Mouse (Mus musculus) left cerebral cortex, adult 11 months (tissue): Measurements from ENCODE around the gene F11r.
A peak's percentile ranks its signal among the peaks of the same experiment; 100 is the strongest.

Source experiments
- DNase-seq: peaks from one replicate; pipeline ENCODE4 v3.0.0; 2022; ENCODE audit warnings: low spot score

Gene F11r

DNA sequence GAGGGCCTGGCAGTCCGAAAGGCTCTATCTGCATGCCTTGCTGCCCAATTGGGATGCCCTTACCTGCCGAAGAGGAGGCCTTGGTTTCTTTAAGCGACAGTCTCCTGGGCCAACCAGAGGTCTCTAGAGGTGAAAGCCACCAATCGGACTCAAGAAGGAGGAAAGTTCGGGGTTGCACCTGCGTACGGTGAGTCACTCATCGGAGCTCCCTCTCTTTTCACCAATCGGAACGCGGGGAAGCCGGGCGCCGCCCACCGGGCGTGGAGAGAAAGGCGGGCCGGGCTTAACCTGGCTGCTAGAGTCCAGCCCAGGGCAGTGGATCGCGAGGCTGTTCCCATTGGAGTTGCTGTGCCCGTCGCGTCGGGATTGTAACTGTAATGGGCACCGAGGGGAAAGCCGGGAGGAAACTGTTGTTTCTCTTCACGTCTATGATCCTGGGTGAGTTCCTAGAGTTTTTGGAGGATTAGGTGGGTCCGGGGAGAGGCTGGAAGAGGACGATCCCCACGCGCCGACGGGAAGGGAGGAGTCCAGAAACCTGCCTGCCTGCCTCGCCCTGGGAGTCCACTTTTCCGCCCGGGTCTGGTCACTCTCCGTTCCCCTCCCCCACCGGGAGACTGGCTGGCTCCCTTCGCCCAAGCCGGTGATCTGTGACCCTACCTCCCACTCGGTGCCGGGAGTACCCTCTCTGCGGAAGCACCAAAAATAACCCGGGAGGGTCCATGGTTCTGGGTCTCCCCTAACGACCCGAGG is at the start of gene F11r:
TSS of gene F11r (plus strand) at position 272 of the 750 bp plus-strand sequence.
- no peak for DNase-seq

DNA sequence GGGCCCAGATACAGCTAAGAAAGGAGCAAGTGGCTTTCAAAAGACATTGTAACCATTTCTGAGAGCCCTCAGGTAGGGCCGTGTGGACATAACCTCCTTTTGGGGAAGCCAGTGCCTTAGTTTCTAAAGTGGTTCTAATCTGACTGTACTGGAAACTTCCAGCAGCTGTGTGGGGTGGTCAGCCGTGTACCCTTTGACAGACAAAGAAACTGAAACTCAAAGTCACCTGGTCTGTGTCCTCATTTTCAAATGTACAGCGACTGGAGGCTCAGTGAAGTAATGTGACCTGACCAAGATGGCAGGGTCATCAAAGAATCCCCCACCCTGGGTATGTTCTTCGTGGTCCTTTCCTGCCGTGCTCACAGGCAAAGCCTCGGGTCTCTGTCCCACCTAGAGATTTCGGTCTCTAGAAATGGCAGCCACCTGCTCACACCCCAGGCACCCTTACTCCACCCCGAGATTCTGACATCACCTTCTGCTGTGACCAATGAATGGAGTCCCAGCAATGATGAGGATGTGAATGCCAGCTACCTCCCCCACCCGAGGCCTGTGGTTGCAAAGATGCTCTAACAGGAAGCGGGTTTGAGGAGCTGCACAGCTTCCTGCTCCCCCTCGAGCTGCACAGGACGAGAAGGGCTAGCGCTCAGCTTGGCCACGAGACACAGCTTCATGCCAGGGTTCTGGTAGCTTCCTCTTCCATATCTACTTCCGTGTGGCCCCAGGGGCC is 48.8 kb upstream of the F11r start, which contains the start of gene Arhgap30:
TSS of gene Arhgap30 (plus strand) at position 579 of the 727 bp plus-strand sequence.
- DNase-seq, result no peak

DNA sequence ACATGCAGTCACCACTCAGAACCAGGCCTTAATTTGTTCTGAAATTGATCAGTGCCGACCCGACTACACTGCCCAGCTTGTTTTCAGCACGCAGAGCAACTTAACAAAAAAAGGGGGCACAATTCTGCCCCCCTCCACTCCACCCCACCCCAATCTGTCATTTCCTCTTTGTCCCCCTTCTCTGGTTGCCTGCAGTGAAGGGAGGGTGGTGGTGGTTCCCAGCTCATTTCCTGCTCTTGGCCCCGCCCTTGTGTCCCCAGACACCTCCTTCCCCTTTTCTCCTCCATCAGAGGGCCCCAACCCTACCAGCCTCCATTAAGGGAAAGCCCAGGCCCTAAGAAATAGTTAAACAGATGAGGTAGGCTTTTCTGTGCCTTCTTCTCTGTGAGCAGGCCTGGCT is 47.2 kb upstream of the F11r start:
- no peak for DNase-seq

DNA sequence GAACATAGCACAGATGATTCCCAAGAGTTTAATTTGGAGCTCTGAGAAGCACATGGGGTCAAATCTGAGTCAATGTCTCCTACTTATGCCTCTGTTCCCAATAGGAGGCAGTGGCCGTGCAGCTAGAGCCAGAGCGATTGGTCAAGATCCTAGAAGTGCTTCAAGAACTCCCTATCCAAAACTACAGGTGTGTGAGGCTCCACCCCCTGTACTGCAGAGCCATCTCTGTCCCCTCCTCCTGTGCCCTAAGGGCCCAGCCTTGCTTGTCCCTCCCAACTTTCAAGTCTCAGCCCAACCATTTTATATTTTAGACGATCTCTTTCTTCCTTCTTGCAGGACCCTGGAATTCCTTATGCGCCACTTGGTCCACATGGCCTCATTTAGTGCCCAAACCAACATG is 35.5 kb upstream of the F11r start:
- no peak for DNase-seq

DNA sequence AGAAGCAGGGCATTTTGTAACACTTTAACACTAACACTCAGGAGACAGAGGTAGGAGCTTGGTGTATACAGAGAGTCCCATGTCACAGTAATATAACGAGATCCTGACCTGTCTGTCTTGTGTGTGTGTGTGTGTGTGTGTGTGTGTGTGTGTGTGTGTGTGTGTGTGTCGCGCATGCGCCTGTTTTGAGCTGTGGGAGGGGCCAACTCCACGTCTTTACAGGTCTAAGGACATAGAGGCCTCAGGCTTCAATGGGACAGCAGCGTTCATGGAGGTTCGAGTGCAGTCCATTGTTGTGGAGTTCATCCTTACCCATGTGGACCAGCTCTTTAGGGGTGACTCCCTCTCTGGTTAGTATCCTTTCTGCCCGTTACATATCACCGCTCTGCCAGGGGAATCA is 34.3 kb upstream of the F11r start:
- DNase-seq, result no peak

DNA sequence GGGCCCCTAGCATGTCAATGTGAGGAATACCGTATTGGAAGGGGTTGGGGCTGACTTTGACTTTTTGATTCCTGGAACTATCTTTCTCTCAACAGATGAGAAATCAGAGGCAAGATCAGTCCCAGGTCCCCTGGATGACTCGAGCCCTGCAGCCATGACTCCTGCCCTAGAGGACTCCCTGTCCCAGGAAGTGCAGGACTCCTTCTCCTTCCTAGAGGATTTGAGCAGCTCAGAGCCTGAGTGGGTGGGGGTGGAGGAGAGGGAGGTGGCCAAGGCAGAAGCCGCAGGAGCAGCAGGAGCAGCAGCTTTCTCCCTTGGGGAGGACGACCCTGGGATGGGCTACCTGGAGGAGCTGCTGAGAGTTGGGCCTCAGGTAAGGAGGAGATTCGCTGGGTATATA is 30.1 kb upstream of the F11r start:
- no peak for DNase-seq

DNA sequence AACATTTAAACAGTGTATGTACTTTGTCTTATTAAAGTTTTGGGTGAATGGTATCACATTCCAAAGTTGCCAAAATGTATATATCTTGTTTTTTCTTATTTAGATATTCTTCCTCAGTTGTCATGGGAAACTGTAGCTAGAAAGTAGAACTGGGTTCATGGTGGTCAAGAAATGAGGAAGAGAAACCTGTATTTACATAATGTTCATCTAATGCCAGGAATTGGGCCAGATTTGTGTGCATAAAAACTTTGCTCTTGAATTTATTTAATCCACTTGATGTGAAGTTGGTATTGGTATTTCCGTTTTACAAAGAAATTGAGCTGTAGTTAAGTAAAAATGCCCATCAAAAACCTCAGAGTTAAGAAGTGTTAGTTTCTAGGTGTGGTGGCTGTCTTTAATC is 27.1 kb upstream of the F11r start:
- DNase-seq, result no peak

DNA sequence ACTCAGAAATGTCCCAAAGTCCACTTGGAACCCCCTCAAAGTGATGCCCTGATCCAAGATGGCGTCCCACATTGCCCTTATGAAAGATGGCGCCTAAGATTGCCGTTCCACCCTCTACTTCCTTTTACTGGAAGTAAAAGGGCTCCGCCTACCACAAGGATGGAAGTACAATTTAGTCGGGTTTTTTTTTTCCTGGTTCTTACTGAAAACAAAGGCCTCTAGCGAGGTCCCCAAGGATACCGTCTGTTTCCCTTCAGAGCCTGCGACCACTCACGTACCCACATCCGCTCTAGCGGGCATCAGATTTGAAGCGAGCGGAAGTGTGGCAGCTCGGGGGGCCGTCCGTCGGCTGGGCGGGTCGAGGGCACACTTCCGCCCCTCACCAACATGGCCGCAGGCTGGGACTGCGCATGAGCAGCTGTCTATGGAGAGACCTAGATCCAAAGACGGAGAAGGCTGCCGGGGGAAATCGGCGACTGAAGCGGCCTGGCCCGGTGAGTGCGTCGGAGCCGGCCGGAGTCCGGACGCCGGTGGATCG is 26.3 kb upstream of the F11r start, which contains the start of gene Usf1:
TSS of gene Usf1 (plus strand) at position 367 of the 538 bp plus-strand sequence.
- peak; percentile 93 for DNase-seq

DNA sequence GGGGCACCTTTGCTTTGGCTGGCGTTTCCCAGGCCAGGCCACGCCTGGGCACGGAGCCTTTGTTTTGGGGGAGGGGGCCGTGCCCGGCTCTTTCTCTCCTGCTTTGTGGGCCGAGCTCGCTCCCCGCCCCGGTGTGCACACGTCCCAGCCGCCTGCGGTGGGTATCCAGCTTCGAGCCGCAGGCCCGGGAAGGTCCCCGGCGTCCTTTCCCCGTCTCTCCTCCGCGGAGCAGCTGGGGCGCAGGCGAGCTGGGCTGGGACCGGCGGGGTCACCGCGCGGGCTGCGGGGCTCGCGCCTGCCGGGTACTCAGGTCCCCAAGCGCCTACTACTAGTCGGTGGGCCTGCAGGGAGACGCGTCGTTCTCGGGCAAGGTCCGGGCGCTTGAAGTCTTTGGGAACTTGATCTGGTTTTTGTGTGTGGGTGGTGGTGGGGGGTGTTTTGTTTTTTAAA is 25.8 kb upstream of the F11r start:
- DNase-seq, result no peak

DNA sequence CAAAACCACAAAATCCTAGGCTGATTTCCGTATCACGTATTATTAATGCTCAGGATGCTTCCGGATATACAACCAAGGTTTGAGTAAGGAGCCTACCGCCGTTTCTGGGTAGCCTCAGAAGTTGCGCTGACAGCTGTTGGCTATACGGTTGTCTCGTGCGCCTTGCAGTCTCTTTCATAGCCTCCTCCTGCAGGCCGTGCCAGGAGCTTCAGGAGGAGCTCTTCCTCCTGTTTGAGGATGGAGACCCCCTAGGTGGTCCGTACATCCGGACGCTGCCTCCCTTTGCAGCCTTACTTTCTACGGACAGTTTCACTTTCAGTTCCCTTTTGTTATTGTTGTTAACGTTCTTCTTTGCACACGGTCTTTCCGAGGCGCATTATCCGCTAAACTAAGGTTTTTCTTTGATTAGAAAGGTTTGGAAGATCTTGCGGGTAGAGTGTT is 25.3 kb upstream of the F11r start:
- no peak for DNase-seq

DNA sequence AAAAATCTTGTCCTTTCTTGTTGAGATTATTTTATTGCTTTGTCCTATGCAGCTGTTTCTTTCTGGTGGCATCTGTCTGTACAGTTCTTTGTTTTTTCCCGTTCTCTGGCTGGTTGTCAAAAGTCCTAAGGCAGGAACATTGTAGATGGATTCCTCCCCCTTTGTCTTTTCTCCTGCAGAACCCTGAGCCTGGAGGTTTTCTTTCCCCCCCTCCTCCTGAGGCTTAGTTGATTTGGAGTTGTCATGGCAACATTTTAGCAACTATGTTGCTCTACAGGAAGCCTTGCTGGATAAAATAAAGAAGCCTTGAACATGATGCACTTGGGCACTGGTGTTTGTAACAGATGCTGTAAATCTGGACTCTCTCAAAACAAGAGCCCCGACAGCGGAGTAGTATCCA is 24.9 kb upstream of the F11r start:
- DNase-seq, result no peak

DNA sequence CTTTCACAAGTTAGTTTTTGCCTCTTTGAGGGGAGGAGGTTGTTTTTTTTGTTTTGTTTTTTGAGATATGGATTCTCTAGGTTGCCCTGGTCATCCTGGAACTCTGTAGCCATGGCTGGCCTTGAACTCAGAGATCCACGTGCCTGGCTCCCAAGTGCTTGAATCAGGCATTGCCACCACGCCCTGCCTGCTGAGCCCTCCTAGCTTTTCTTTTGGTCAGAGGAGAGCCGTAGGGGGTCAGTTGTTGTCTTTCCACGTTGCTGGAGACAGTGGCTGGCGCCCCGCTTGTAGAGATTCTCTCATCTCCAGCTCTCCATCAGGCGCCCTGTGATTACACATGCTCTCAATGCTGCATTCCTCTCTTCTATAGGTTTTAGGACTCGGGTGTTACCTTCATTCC is 23.7 kb upstream of the F11r start:
- no peak for DNase-seq

DNA sequence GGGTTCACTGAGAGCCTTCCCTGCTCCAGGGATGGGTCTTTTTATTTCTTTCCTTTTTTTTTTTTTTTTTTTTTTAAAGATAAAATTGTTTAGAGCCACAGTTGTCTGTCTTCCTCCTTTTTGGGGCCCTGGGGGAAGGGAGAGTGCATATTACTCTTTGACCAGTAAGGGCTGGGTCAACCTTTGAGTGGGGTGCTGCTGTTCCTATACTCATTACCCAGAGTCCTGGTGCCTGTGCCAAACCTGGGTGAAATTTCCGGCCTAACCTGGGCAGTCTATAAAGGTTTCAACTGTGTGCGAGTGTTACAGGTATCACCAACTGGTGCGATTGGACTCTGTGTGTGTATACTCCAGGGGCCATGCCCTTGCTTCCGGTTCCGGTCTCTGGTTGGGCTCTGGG is 18.7 kb upstream of the F11r start, which contains the start of gene Tstd1:
TSS of gene Tstd1 (plus strand) at position 213 of the 400 bp plus-strand sequence.
- DNase-seq, result no peak

DNA sequence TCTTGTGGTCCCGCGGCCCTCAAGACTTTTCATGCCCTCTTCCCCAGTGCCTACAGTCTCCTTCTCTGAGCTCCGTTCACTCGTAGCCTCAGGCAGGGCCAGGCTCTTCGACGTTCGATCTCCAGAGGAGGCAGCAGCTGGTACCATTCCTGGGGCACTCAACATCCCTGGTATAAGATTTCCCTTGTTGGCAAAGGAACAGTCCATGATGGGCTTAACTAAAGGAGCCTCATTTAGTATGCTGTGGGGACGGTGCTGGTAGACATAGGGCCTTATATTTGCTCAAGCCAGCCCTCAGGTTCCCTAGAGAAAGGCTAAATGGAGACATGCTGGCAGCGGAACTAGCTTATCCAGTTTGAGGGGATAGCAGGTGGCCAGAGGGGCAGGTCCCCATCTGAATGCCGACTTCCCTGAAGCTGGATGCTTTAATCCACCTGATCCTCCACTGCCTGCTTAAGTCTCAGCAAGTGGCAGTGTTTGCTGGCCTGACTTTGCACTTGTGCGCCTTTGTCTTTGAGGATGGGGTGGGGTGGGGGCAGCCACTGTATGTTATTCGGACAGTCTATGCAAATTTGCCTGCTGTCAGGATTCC is 17.9 kb upstream of the F11r start:
- no peak for DNase-seq

DNA sequence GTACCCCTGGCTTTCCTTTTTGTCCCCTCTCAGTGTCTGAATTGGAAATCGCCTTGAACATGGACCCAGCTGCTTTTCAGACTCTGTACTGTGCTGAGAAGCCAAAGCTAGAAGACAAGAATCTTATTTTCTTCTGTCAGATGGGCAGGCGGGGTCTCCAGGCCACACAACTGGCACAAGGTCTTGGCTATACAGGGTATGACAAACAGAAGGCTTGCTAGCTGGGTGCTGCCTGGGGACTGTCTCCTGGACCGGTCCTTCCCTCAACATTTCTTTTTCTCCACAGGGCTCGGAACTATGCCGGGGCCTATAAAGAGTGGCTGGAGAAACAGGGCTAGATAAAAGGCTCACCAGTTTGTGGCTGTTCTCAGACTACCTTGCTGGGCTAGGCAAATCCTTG is 17.4 kb upstream of the F11r start:
- no peak for DNase-seq

DNA sequence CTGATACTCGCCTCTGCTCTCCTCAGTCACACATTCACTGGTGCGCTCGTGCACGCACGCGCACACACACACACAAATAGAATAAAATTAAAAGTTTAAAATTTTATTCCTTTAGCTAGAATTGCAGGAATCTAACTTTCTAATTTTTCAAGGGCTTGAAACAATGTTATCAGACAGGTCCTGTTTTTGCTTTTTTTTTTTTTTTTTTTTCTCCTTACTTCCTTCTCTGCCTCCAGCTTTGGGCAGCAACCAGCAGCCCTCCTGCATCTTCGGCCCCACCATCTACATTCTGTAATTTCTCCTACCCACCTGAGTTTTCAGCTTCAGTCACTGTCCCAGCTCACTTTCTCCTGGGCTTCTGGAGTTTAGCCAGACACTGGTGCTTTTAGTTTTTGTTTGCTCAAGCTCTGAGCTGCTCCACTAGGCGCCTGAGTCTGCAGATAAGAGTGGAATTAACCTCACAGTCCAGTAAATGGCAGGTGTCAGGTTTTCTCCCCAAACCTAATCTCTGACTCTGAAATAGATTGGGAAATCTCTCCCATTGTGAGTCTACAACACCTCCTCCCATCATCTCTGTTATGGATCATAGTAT is 14.7 kb upstream of the F11r start:
- no peak for DNase-seq

DNA sequence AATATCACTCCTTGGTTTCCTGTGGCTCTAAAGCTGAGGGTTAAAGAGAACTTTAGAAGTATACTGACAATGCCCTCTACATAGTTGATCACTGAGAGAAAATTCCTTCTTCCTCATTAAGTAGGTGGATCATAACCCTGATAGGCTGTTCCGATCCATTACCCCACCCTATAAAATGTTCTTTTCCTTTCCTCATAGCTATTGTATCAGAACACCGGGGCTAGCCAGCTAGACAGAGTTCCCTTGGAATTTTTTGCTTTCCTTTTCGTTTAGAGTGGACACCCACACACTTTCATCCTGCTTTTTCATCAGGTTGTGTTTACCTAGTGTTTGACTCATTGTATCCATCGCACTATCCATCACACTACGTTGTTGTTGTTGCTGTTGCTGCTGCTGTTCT is 12.7 kb upstream of the F11r start:
- no peak for DNase-seq

DNA sequence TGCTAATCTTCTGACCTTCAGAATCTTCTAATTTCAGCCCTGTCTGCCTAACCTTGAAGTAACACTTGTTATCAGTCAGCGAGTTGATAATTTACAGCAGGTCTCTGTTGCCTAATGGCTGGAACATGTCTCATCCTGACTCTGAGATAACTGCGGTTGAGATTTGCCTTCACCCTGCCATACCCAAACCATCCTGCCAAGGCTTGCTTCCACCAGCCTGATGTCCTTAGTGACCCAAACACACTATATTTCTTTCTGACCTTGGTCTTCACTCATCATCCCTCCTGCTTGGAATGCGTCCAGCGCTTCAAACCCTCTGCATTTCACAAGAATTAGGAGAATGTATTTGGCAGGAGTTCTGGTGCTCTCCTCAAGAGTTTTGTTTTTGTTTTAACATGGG is 12.2 kb upstream of the F11r start:
- no peak for DNase-seq

DNA sequence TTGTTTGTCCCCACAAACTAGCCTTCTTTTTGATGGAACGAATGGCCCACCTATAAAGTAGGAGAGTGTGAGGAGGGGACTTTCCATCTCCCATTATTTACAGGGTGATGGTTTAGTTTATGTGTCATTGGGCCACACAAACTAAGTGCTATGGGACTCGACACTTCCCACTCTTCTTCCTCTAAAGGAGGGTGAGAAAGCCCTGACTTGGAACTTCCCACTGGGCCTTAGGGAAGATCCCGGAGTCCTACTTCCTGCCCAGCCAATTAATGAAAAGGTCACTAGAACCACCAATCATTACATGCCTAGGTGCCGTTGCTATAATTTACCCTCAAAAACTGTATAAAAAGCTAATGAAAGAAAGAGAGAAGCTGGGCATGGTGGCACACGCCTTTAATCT is 5.2 kb upstream of the F11r start:
- DNase-seq, result no peak

DNA sequence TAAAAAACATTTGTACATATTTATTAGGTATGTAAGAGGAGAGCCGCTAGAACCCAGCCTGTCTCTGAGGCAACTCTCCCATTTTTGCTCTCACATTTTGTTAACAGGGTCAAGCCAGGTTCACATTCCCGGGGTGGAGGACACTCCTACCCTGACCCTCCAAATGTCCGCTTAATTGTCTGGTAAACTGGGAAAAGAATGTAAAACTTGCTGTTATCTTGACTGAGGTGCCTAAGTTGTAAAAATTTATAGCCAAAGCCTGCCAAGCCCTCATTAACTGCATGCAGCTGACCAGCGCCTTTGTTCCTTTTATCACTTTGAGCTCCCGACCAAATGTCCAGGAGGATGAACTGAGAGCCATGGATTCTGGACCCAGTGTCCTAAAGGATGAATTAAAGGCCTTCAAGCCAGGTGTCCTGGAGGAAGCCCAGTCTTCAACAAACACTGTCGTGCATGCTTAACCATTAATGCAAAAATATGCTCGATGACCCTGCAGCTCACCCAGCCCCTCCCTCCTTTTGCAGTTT is 2.0 kb upstream of the F11r start:
- no peak for DNase-seq

DNA sequence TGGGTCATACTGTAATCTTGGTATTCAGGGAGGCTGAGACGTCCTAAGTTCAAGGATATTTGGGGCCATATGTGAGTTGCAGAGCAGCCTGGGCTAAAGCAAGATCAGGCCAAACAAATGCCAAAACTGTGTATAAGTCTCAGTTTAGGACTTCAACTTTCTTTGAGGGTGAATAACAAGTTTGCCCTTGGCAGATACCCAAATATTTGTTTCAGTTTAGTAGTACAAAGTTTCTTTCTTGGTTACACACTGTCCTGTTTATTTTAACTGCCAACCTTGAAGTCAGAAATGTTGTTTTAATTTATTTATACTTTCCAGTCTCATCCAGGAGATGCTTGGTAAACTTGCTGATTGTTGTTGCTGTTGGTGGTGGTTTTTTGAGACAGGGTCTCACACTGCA is 1.4 kb upstream of the F11r start:
- no peak for DNase-seq
